Mouse (Mus musculus) lung, postnatal 25 days (tissue): ENCODE results near the gene Sncb.

Experiments
- DNase-seq: peaks from one replicate; pipeline ENCODE4 v3.0.0; 2022; ENCODE audit warnings: low spot score

The Sncb gene

DNA sequence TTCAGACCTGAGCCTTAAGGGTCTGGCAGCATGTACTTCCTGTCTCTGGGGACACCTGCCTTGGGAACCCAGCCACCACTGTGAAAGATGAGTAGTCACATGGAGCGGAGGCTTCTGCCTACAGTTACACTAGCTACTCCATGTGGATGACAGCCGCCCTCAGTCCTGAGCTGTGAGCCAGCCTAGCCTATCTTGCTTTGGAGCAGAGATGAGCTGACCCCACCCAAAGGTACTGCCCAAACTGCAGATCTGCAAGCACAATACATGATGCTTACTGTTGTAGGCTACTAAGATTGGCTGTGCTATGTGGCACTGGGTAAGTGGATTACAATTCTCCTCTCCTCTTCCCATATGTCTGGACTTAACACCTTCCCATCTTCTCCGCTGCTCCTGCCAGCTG is 14.7 kb upstream of the Sncb start:
- no peak for DNase-seq

DNA sequence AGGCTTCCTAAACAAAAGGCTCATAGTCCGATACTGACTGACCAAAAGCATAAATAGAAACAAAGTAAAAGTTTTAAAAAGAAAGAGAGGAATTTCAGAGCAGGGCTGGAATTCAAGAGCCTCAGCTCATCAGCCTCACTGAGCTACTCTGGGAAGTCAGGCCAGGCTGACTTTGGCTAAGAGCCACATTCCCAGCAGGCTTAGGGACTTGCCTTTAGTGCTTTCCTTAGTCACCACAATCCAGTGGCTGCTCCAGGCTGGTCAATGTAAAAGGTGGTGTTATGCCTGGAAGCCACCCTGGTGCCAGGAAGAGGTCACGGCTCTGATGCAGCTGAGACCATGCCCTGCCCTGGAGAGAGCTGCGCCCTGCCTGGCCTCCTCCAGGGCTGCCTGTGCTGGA is 14.2 kb upstream of the Sncb start:
- DNase-seq = no peak

DNA sequence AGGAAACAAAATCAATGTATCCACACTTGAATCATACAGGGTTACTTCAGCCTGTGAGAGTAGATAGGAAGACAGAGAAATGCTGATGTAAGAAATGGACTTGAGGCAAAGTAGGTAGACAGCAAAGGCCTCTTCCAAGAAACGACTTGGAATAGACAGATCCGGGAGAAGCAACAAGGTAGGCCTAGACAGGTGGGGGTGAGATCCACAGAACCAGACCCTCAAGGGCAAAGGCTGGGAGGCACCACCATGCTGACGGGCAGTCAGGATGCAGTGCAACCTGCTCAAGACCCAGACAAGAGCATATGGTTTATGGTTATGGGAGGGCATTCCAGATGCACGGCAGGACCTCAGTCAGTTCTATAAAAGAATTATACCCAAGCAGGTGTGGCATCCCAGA is 617 bp upstream of the Sncb start:
- no peak for DNase-seq

GRCm38 (mm10) chr13:54765281-54766191 is 859 bp downstream of the Sncb start:
- no peak for DNase-seq

DNA sequence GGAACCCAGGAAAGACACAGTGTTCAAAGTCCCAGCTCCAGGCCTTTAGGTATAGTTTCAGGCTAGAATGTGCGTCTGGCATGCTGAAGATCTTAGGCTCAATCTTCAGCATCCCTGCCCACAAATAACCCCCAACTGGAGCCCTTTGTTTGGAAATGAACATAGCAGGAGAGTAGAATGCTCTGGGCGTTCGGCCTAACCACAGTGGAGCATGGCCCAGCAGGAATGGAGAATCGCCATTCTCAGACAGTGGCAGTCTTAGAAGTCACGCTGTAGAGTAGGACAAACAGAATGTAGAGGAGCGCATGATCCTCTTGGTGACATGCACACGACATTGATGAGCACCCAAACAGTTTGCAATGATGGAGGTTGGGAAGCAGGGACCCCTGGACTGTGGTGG is 5.5 kb downstream of the Sncb start:
- DNase-seq = no peak

GRCm38 (mm10) chr13:54760164-54760795 is 6.1 kb downstream of the Sncb start:
- no peak for DNase-seq

GRCm38 (mm10) chr13:54759496-54759895 is 6.9 kb downstream of the Sncb start:
- no peak for DNase-seq

GRCm38 (mm10) chr13:54758756-54759470 is 7.5 kb downstream of the Sncb start:
- no peak for DNase-seq

DNA sequence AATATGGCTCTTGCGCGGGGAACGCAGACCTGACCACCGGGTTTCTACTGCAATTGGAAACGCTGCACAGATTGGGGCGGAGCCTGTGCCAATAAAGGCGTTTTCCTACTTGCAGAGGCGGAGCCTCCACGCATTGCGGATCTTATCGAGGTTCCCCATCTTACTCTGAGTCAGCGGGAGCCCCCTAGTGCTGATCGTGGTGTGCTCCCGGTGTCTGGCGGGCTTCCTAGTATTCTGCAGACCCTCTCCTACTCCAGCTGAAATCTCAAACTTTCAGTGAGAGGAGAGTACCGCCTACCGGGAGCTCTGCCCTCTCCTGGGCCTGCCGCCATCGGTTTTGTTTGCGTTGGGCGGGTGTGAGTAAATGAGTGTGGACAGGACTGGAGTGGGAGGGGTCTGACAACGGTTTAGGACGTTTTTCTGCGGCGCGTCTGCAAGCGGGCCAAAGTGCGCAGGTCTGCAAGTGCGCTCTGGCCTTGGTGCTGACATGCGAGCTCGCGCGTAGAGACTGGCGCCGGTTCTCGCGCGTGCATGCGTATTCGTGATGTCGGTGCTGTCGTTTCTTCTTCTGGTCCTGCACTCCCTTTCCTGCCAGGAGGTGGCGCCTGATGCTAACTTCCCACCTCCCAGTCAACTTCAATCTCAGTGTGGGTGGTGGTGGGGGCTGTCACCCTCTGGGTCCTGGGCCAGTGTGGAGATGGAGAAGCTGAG is 8.2 kb downstream of the Sncb start:
- DNase-seq = peak; percentile 39

GRCm38 (mm10) chr13:54757093-54757830 is 9.1 kb downstream of the Sncb start:
- DNase-seq = no peak

- no peak for DNase-seq
Observed at GRCm38 (mm10) chr13:54756156-54756712, 10.2 kb downstream of the Sncb start.

DNA sequence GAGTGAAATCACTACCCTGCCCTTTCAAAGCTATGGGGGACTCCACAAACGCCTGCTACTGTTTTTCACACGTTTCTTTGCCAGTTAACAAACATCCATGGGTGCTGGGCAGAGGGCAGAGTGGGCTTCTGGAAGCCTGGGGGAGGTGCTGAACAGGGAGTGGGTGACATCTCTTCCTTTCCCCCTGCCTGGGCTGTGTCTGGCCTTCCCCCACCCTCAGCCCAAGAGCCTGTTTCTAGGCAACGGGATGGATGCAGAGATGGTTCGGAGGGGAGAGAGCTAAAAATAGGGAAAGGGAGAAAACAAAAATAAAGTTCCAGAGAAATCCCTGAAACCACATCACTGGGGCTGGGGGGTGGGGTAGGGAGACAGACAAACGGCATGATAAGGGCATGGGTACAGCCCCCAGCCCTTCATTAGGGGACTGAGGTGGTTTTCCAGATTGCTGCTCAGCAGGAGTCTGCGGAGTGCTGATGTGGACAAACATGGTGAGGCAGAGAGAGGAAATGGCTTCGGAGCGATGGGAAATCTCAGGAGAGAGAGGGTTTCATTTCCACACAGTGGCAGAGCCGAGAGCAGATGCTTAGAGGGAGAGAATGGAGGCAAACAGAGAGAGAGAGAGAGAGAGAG is 11.1 kb downstream of the Sncb start:
- DNase-seq = no peak

- no peak for DNase-seq
Observed at GRCm38 (mm10) chr13:54754169-54755080, 12.0 kb downstream of the Sncb start.

- no peak for DNase-seq
Observed at GRCm38 (mm10) chr13:54753733-54754132, 12.7 kb downstream of the Sncb start.

- no peak for DNase-seq
Observed at GRCm38 (mm10) chr13:54752656-54753055, 13.7 kb downstream of the Sncb start.

DNA sequence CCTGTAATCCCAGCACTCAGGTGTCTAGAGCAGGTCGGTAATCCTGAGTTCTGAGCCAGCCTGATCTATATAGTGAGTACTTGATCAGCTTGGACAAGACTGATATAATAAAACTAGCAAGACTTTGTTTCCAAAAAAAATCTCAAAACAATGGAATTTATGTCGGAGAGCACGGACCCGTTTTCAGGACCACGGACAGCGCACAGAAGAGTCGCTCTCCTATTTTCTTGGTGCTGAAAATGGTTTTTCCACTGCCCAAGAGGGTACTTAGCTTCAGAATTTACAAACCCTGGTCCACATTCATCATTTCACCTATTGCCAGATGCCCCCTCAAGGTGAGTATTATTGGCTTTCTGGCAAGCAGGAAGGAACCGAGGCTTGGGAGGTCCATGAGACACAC is 15.7 kb downstream of the Sncb start:
- DNase-seq = no peak

DNA sequence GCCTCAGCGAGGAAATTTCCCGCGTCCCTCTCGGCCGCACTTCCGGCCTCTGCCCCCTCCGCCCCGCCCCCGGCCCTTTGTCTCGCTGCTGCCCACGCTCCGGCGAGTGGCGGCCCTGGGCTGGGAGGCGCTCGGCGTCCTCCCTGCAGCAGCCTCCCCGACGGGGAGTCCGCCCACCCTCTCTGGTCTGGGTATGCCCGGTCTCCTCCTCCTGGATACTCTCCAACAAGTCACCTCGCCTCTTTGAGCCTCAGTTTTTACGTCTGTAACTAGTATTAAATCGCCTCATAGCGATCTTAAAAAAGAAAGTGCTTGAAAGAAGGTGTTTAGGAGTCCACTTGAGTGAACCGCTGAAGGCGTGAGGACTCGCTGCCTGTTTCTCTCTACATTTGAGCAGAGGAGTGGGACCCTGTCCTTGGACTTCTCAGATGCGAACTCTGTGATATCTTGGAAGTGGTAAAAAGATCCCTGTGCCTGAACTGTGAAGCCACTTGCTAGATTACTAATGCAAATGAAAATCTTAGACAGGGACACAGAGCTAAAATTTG is 16.5 kb downstream of the Sncb start, which contains the start of gene Gprin1:
Gene Gprin1, minus strand, starts transcription at position 11 of the 548 bp plus-strand sequence.
- no peak for DNase-seq

GRCm38 (mm10) chr13:54749061-54749863 is 17.1 kb downstream of the Sncb start:
- DNase-seq = no peak
